Mouse (Mus musculus): ENCODE data around the gene Olfr1282. TPM values are rescaled to one million over a fixed set of nuclear protein-coding genes. Genes with fewer than 3 reads are reported as not detected.

Olfr1282 gene
- not detected in 2 replicates for polyA plus RNA-seq (2012; rRNA removed)

DNA sequence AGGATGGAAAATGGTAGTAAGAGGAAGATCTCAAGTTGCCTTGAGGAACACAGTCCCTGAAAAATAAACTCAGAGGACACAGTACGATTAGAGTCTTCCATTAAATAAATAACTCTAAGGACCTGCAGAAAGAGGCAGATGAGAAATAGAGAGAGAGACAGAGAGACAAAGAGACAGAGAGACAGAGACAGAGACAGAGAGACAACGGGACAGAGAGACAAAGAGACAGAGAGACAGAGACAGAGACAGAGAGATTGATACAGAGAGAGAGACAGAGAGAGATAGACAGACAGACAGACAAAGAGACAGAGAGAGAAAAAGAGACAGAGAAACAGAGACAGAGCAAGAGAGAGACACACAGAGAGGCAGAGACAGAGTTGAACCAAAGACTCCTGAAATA is at the start of gene Olfr1282:
Olfr1282 (minus strand) TSS at position 101 of the 400 bp plus-strand sequence.

DNA sequence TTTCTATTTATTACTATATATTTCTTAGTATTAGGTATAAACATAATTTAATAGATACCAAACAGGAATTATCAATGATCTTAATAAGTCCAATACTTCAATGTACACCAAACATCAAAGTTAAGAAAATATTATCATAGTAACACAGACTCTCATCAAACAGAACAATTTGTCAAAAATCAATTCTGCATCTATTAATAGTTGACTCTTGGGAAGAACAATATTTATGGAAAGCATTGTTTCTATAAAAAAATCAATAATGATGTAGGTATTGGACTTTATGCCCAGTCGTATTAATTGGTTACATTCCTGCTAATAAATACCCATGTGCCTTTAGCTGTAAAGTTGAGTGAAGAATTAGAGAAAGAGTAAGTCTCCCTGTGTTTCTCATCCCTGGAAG is 39.3 kb upstream of the Olfr1282 start, which contains the start of gene Olfr1284:
Olfr1284 (plus strand) TSS at position 301 of the 400 bp plus-strand sequence.

DNA sequence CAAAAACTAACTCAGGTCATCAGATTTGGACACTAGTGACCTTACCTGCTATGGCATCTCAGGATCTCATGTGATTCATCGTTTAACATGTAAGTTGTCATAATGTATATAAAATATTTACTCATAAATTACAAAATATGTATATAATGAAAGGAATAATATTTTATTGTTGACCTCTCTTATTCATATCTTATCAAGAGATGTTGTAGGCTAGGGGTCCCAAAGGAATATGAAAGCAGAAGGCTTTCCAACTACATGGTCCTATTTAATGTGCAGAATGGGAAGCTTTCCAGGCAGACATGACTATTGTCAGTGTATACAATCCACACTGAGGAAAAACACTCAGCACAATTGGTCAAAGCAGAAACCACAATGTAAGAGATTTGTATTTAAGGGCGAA is 30.6 kb upstream of the Olfr1282 start, which contains the start of gene Olfr1283:
Olfr1283 (plus strand) TSS at position 301 of the 400 bp plus-strand sequence.

DNA sequence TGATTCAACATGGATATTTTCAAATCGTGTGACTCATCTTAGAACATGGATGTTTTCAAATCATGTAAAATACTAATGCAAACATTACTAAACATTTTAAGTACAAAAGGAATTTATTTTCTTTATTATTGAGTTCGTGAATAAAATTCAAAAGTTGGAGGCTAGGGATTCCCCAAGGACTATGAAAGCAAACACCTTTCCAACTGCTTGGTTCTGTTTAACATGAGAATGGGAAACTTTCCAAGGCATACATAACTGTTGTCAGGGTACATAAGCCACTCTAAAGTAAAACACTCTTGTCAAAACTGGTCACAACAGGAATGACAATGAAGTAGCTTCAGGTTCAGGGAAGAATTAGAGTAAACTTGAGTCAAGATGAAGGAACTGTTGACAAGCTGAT is 9.7 kb downstream of the Olfr1282 start, which contains the start of gene Olfr1281:
Olfr1281 (plus strand) TSS at position 301 of the 400 bp plus-strand sequence.

DNA sequence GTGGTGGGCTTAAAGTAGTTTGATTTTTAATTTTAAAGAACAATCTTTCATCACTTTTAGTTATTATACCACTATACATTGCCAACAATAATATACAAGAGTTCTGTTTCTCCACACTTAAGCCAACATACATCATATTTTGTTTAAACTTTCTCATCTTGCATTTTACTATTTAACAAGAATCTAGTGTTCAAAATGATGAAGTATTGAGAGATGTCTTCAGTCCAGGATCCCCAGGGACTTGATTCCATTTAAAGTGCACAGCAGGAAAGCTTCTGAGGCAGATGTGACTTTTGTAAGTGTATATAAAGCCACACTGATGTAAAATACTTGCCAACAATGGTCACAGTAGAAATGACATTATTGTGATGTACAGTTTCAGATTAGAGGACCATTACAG is 22.2 kb downstream of the Olfr1282 start, which contains the start of gene Olfr1280:
Olfr1280 (plus strand) TSS at position 301 of the 400 bp plus-strand sequence.

DNA sequence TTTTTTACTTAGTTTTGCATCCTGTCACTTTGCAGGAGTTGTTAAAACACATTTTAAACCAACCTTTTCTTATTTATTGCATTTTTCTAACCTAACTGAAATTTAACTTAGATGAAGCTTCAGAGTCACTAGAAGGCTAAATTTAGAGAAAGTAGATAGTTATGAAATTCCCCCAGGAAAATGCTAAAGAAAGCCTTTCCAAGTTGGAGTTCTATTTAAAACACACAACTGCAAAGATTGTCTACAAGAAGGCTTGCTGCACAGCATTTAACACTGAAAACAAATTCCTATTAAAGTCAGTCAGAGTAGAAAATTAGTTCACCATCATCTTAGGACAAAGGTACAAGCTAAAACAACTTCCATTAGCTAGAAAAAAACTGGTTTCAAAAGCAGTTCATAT is 35.5 kb downstream of the Olfr1282 start, which contains the start of gene Olfr1279:
Olfr1279 (plus strand) TSS at position 262 of the 400 bp plus-strand sequence.

DNA sequence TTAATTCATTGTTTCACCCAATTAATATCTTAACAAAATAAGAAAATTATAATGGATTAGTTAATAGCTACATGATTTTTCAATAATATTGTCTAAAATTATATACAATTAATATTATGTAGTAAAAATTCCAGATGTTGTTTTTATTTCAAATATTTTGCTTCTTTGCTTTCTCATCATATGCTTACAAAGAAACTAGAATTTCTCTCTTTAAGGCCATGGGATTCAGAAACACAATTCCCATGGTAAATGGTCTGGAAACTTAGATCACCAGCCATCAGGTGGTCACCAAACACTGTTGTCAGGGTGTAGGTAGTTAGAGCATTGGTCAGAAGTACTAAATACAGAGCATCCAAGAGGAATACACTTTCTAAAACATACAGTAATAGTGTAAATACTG is 46.0 kb downstream of the Olfr1282 start, which contains the start of gene Olfr1278:
Olfr1278 (plus strand) TSS at position 301 of the 400 bp plus-strand sequence.

Other genes starting within 250 kb of the Olfr1282 start
- gene Gm13941, start 230.1 kb downstream of the Olfr1282 start, polyA plus RNA-seq (2012; rRNA removed): not detected in 2 replicates
- gene Gm15130, start 183.1 kb downstream of the Olfr1282 start, polyA plus RNA-seq (2012; rRNA removed): not detected in 2 replicates
- not detected in 2 replicates for gene 4930430A15Rik, start 106.5 kb downstream of the Olfr1282 start, polyA plus RNA-seq (2012; rRNA removed)
- not detected in 2 replicates for gene Olfr1275, start 100.8 kb downstream of the Olfr1282 start, polyA plus RNA-seq (2012; rRNA removed)
- not detected in 2 replicates for gene Olfr1276, start 81.6 kb downstream of the Olfr1282 start, polyA plus RNA-seq (2012; rRNA removed)
- not detected in 2 replicates for gene Olfr1277, start 62.0 kb downstream of the Olfr1282 start, polyA plus RNA-seq (2012; rRNA removed)
- gene Olfr1278, start 45.9 kb downstream of the Olfr1282 start, polyA plus RNA-seq (2012; rRNA removed): not detected in 2 replicates
- gene Olfr1279, start 35.4 kb downstream of the Olfr1282 start, polyA plus RNA-seq (2012; rRNA removed): not detected in 2 replicates
- gene Olfr1280, start 22.1 kb downstream of the Olfr1282 start, polyA plus RNA-seq (2012; rRNA removed): not detected in 2 replicates
- gene Olfr1281, start 9.6 kb downstream of the Olfr1282 start, polyA plus RNA-seq (2012; rRNA removed): not detected in 2 replicates
- gene Olfr1283, start 30.7 kb upstream of the Olfr1282 start, polyA plus RNA-seq (2012; rRNA removed): not detected in 2 replicates
- not detected in 2 replicates for gene Olfr1284, start 39.4 kb upstream of the Olfr1282 start, polyA plus RNA-seq (2012; rRNA removed)
- not detected in 2 replicates for gene Olfr1286, start 87.0 kb upstream of the Olfr1282 start, polyA plus RNA-seq (2012; rRNA removed)
- gene Olfr1287, start 113.1 kb upstream of the Olfr1282 start, polyA plus RNA-seq (2012; rRNA removed): not detected in 2 replicates
- gene Olfr1288, start 138.0 kb upstream of the Olfr1282 start, polyA plus RNA-seq (2012; rRNA removed): not detected in 2 replicates
- gene Olfr1289, start 144.7 kb upstream of the Olfr1282 start, polyA plus RNA-seq (2012; rRNA removed): not detected in 2 replicates
- not detected in 2 replicates for gene Olfr1290, start 157.8 kb upstream of the Olfr1282 start, polyA plus RNA-seq (2012; rRNA removed)
- not detected in 2 replicates for gene Olfr1291-ps1, start 161.1 kb upstream of the Olfr1282 start, polyA plus RNA-seq (2012; rRNA removed)
- not detected in 2 replicates for gene Olfr1293-ps, start 189.1 kb upstream of the Olfr1282 start, polyA plus RNA-seq (2012; rRNA removed)
- not detected in 2 replicates for gene Olfr1294, start 204.2 kb upstream of the Olfr1282 start, polyA plus RNA-seq (2012; rRNA removed)
- gene Olfr1295, start 233.6 kb upstream of the Olfr1282 start, polyA plus RNA-seq (2012; rRNA removed): not detected in 2 replicates